In genomic region chr11:69121001-69121740, GRCm38 (mm10) we compare ENCODE assay signal across 8 mouse cellular contexts. TPM values are rescaled to one million over a fixed set of nuclear protein-coding genes. Genes with fewer than 3 reads are reported as not detected.
DNase-seq lines count a peak whose midpoint lies in the region; ATAC-seq and TF ChIP-seq lines count a peak whose summit lies in the region.

No protein-coding gene starts in this region.

- no peaks in the 10 kb centered on the region for H3K27me3 ChIP-seq in heart, postnatal 0 days (ENCODE audit: control insufficient read depth, insufficient read depth, low read length)

- peak overlapping the region; percentile 68 for H3K4me3 ChIP-seq in heart, postnatal 0 days (ENCODE audit: low read depth, low read length)
- H3K4me3 ChIP-seq in olfactory bulb, adult 2 months (ENCODE audit: insufficient read depth, low read depth, low read length), result peak overlapping the region; percentile 78

- WGBS in heart, postnatal 0 days, result 3% methylated on average over 33 of the region's 33 CpGs
- 10% methylated on average over 33 of the region's 33 CpGs for WGBS in olfactory bulb, adult 2 months

- peak overlapping the region; percentile 90 for H3K4me2 ChIP-seq in heart, postnatal 0 days (ENCODE audit: low read depth, low read length)

- no peaks in the 10 kb centered on the region for H3K9me3 ChIP-seq in heart, postnatal 0 days (replicated peaks; ENCODE audit: control insufficient read depth, low read length)

- TF ChIP-seq CTCF in heart, postnatal 0 days (IDR thresholded peaks at IDR 0.05; ENCODE audit: low read depth), result no peak
- no peak for TF ChIP-seq CTCF in olfactory bulb, adult 2 months (IDR thresholded peaks at IDR 0.05; ENCODE audit: insufficient read depth, low read depth, low read length)

- peaks cover 33% of the 10 kb centered on the region for H3K4me1 ChIP-seq in heart, postnatal 0 days (ENCODE audit: control insufficient read depth, insufficient read depth)
- peaks cover 23% of the 10 kb centered on the region for H3K4me1 ChIP-seq in olfactory bulb, adult 2 months (ENCODE audit: control insufficient read depth, insufficient read depth, low read length)

- DNase-seq in ovary, postnatal 36 days (ENCODE audit: low spot score), result peak; percentile 49
- no peak for DNase-seq in ovary, postnatal 14 days (ENCODE audit: low spot score)
- peak; percentile 41 to 53 for DNase-seq in cerebellum, postnatal 10 days
- DNase-seq in heart, postnatal 0 days (ENCODE audit: low spot score), result no peak
- peak; percentile 37 for DNase-seq in liver
- no peak for DNase-seq in thymus, postnatal 10 days (ENCODE audit: low spot score in 2 of 2)
- no peak for DNase-seq in thymus, postnatal 4 days

- TF ChIP-seq EP300 in heart, postnatal 0 days (IDR thresholded peaks at IDR 0.05; ENCODE audit: low read depth), result no peak

- no peak for ATAC-seq in heart, postnatal 0 days (ENCODE audit: insufficient read depth, low read depth)

- no peaks in the 10 kb centered on the region for H3K36me3 ChIP-seq in heart, postnatal 0 days (replicated peaks; ENCODE audit: control insufficient read depth, insufficient read depth, low read length)

- H3K9ac ChIP-seq in heart, postnatal 0 days (replicated peaks; ENCODE audit: low read depth, low read length), result peak overlapping the region; percentile 60

- H3K27ac ChIP-seq in heart, postnatal 0 days (ENCODE audit: low read depth), result peak overlapping the region; percentile 90
- H3K27ac ChIP-seq in olfactory bulb, adult 2 months (ENCODE audit: insufficient read depth, low read depth, low read length), result no peak overlapping the region

- no peak for TF ChIP-seq POLR2A in olfactory bulb, adult 2 months (IDR thresholded peaks at IDR 0.05; ENCODE audit: insufficient read depth, low read depth, low read length)

RNA-seq across cellular contexts. Expression of gene Hes7, which starts 1.0 kb away (rescaled TPM):
- total RNA-seq in heart, postnatal 0 days (2014; rRNA removed; ENCODE audit: low replicate concordance), result not detected in 2 replicates
- 0.26 and 0.29 TPM in 2 replicates for polyA plus RNA-seq in heart, postnatal 0 days (2015; fragmentation: Nextera tagmentation; extraction: Ambion mirVana)
- not detected in 2 replicates for polyA plus RNA-seq in olfactory bulb, adult 2 months (2012; ENCODE audit: insufficient read depth, insufficient read length, low replicate concordance, missing spikeins)

RNA-seq across cellular contexts. Expression of gene 9130213A22Rik, which starts 1.2 kb away (rescaled TPM):
- 0.66 TPM in 1 of 2 replicates, not detected in the other for total RNA-seq in heart, postnatal 0 days (2014; rRNA removed; ENCODE audit: low replicate concordance)
- polyA plus RNA-seq in heart, postnatal 0 days (2015; fragmentation: Nextera tagmentation; extraction: Ambion mirVana), result 0.30 and 0.49 TPM in 2 replicates
- polyA plus RNA-seq in olfactory bulb, adult 2 months (2012; ENCODE audit: insufficient read depth, insufficient read length, low replicate concordance, missing spikeins), result not detected in 2 replicates

RNA-seq across cellular contexts. Expression of gene Aloxe3, which starts 4.5 kb away (rescaled TPM):
- 0.58 TPM in 1 of 2 replicates, not detected in the other for total RNA-seq in heart, postnatal 0 days (2014; rRNA removed; ENCODE audit: low replicate concordance)
- polyA plus RNA-seq in heart, postnatal 0 days (2015; fragmentation: Nextera tagmentation; extraction: Ambion mirVana), result 0.08 TPM in 1 of 2 replicates, not detected in the other
- not detected in 2 replicates for polyA plus RNA-seq in olfactory bulb, adult 2 months (2012; ENCODE audit: insufficient read depth, insufficient read length, low replicate concordance, missing spikeins)

RNA-seq across cellular contexts. Expression of gene Per1, which starts 26.2 kb away (rescaled TPM):
- 76.8 and 93.5 TPM in 2 replicates for total RNA-seq in heart, postnatal 0 days (2014; rRNA removed; ENCODE audit: low replicate concordance)
- 8.1 and 9.7 TPM in 2 replicates for polyA plus RNA-seq in heart, postnatal 0 days (2015; fragmentation: Nextera tagmentation; extraction: Ambion mirVana)
- not detected in 2 replicates for polyA plus RNA-seq in olfactory bulb, adult 2 months (2012; ENCODE audit: insufficient read depth, insufficient read length, low replicate concordance, missing spikeins)

RNA-seq across cellular contexts. Expression of gene Vamp2, which starts 32.9 kb away (rescaled TPM):
- 25.2 and 27.9 TPM in 2 replicates for total RNA-seq in heart, postnatal 0 days (2014; rRNA removed; ENCODE audit: low replicate concordance)
- polyA plus RNA-seq in heart, postnatal 0 days (2015; fragmentation: Nextera tagmentation; extraction: Ambion mirVana), result 59.2 and 62.1 TPM in 2 replicates
- polyA plus RNA-seq in olfactory bulb, adult 2 months (2012; ENCODE audit: insufficient read depth, insufficient read length, low replicate concordance, missing spikeins), result 348 and 768 TPM in 2 replicates

Comparison
In these comparisons a context has a peak if more than half of its experiments do, and no peak if none do; other contexts are left out.
1. DNase-seq: peak in ovary, postnatal 36 days (single experiment), cerebellum, postnatal 10 days (2 of 2) and liver (single experiment); none in ovary, postnatal 14 days (single experiment), heart, postnatal 0 days (single experiment), thymus, postnatal 10 days (0 of 2) and thymus, postnatal 4 days (single experiment).